Mouse (Mus musculus): ENCODE measurements at regions not wholly inside any gene's neighbourhood (a gene's known extent, or its start where the extent isn't known, plus 50 kb on each side); places are given as distances from the start of the nearest gene placed in this dataset.

- H3K4me1 ChIP-seq (ENCODE audit: control insufficient read depth, insufficient read depth, low read length), result peaks cover 2% of the 10 kb centered on the region
- H3K9me3 ChIP-seq (replicated peaks; ENCODE audit: control insufficient read depth, insufficient read depth, low read length, poor library complexity, severe bottlenecking), result no peaks in the 10 kb centered on the region
- no peaks in the 10 kb centered on the region for H3K27me3 ChIP-seq (ENCODE audit: control insufficient read depth, insufficient read depth, low read length, poor library complexity, severe bottlenecking)
- TF ChIP-seq POLR2A (IDR thresholded peaks at IDR 0.05; ENCODE audit: insufficient read depth, low read length) (no peak), EP300 (IDR thresholded peaks at IDR 0.05; ENCODE audit: insufficient read depth, low read depth, low read length) (no peak)
- no peak overlapping the region for H3K4me3 ChIP-seq (ENCODE audit: low read depth, low read length)
- H3K27ac ChIP-seq (ENCODE audit: insufficient read depth, low read length), result no peak overlapping the region
- no peaks in the 10 kb centered on the region for H3K36me3 ChIP-seq (ENCODE audit: control insufficient read depth, insufficient read depth, low read length, poor library complexity, severe bottlenecking)
- no peak overlapping the region for H3K9ac ChIP-seq (ENCODE audit: low read depth, poor library complexity, severe bottlenecking)
Observed at GRCm38 (mm10) chr2:75754606-75755005, 50.2 kb upstream of the Nfe2l2 start.
